Mouse (Mus musculus): ENCODE data around the gene Rbm14. TPM values are rescaled to one million over a fixed set of nuclear protein-coding genes. Genes with fewer than 3 reads are reported as not detected.

Gene Rbm14
- polyA plus RNA-seq (2015; fragmentation: Nextera tagmentation; extraction: Ambion mirVana), result 84.7 and 87.6 TPM in 2 replicates

- Histone ChIP-seq H3K4me2 (peak within 1 kb of the TSS; percentile 75), H3K9ac (peak within 1 kb of the TSS; percentile 91), H3K36me3 (0 out of 2 replicates have a peak, but pooled peaks cover 4% of the 10 kb centered on the region), H3K27me3 (no peaks in the 10 kb centered on the region), H3K9me3 (no peaks in the 10 kb centered on the region; the same call in 1 of the 2 replicates), H3K4me1 (peaks cover 26% of the 10 kb centered on the region), H3K4me3 (peak within 1 kb of the TSS; percentile 84), H3K27ac (peak within 1 kb of the TSS; percentile 96)
- ATAC-seq (ENCODE audit: insufficient number of reproducible peaks, insufficient read depth, low FRiP score, low TSS enrichment, low read depth), result peak; percentile 98
- WGBS, result under 1% methylated on average over 83 of the region's 83 CpGs
Measured at GRCm38 (mm10) chr19:4811063-4811908, at the start of gene Rbm14, which contains the start of gene Gm21992. TSS of gene Rbm14 (minus strand) at chr19:4811634. TSS of gene Gm21992 (minus strand) at chr19:4811612.

GRCm38 (mm10) chr19:4859081-4859480, 47.6 kb upstream of the Rbm14 start:
- Histone ChIP-seq H3K4me1 (peaks cover 4% of the 10 kb centered on the region), H3K4me3 (no peak overlapping the region), H3K36me3 (peaks cover 11% of the 10 kb centered on the region), H3K9ac (no peak overlapping the region), H3K4me2 (no peak overlapping the region), H3K27me3 (peaks cover 2% of the 10 kb centered on the region; the same call in 1 of the 2 replicates), H3K27ac (no peak overlapping the region), H3K9me3 (no peaks in the 10 kb centered on the region)
- no peak for ATAC-seq (ENCODE audit: insufficient number of reproducible peaks, insufficient read depth, low FRiP score, low TSS enrichment, low read depth)
- WGBS, result 72% methylated on average over 6 of the region's 6 CpGs

- no peaks in the 10 kb centered on the region for H3K9me3 ChIP-seq
- peak overlapping the region; percentile 57 for H3K4me3 ChIP-seq
- peak overlapping the region; percentile 96 for H3K4me2 ChIP-seq
- H3K27ac ChIP-seq, result no peak overlapping the region
- H3K27me3 ChIP-seq, result 0 out of 2 replicates have a peak, but pooled peaks cover 2% of the 10 kb centered on the region
- peak overlapping the region; percentile 79; the same call in 1 of the 2 replicates for H3K9ac ChIP-seq
- peaks cover 8% of the 10 kb centered on the region for H3K36me3 ChIP-seq
- no peak for ATAC-seq (ENCODE audit: insufficient number of reproducible peaks, insufficient read depth, low FRiP score, low TSS enrichment, low read depth)
- WGBS, result 70% methylated on average over 4 of the region's 4 CpGs
- peaks cover 4% of the 10 kb centered on the region for H3K4me1 ChIP-seq
Measured at GRCm38 (mm10) chr19:4855951-4856350, 44.5 kb upstream of the Rbm14 start.

- 0 out of 2 replicates have a peak, but pooled peaks have one; percentile 43 for ATAC-seq (ENCODE audit: insufficient number of reproducible peaks, insufficient read depth, low FRiP score, low TSS enrichment, low read depth)
- Histone ChIP-seq H3K4me1 (peaks cover 4% of the 10 kb centered on the region), H3K36me3 (peaks cover 7% of the 10 kb centered on the region), H3K4me2 (peak overlapping the region; percentile 96), H3K27me3 (0 out of 2 replicates have a peak, but pooled peaks cover 2% of the 10 kb centered on the region), H3K9ac (peak overlapping the region; percentile 79), H3K4me3 (peak overlapping the region; percentile 57), H3K27ac (no peak overlapping the region; the same call in 1 of the 2 replicates), H3K9me3 (no peaks in the 10 kb centered on the region)
- 2% methylated on average over 14 of the region's 14 CpGs for WGBS
Measured at GRCm38 (mm10) chr19:4855470-4855820, 44.0 kb upstream of the Rbm14 start.

GRCm38 (mm10) chr19:4854552-4855469, 43.4 kb upstream of the Rbm14 start, which contains the start of gene Ctsf:
TSS of gene Ctsf (plus strand) at chr19:4855130.
- ATAC-seq (ENCODE audit: insufficient number of reproducible peaks, insufficient read depth, low FRiP score, low TSS enrichment, low read depth), result peak; percentile 72; the same call in 1 of the 2 replicates
- Histone ChIP-seq H3K4me2 (peak within 1 kb of the TSS; percentile 96), H3K27me3 (0 out of 2 replicates have a peak, but pooled peaks cover 2% of the 10 kb centered on the region), H3K4me3 (peak within 1 kb of the TSS; percentile 57), H3K27ac (no peak within 1 kb of the TSS; the same call in 1 of the 2 replicates), H3K9me3 (no peaks in the 10 kb centered on the region), H3K9ac (peak within 1 kb of the TSS; percentile 79), H3K4me1 (peaks cover 4% of the 10 kb centered on the region), H3K36me3 (peaks cover 3% of the 10 kb centered on the region; the same call in 1 of the 2 replicates)
- whole genome bisulfite sequencing, result 4% methylated on average over 41 of the region's 45 CpGs

GRCm38 (mm10) chr19:4850281-4850680, 38.8 kb upstream of the Rbm14 start:
- ATAC-seq (ENCODE audit: insufficient number of reproducible peaks, insufficient read depth, low FRiP score, low TSS enrichment, low read depth), result no peak
- Histone ChIP-seq H3K4me2 (no peak overlapping the region), H3K27me3 (no peaks in the 10 kb centered on the region; the same call in 1 of the 2 replicates), H3K27ac (no peak overlapping the region), H3K36me3 (no peaks in the 10 kb centered on the region), H3K4me1 (peaks cover 4% of the 10 kb centered on the region), H3K9me3 (no peaks in the 10 kb centered on the region), H3K4me3 (no peak overlapping the region), H3K9ac (no peak overlapping the region)
- WGBS, result 41% methylated on average over 5 of the region's 5 CpGs

GRCm38 (mm10) chr19:4849800-4850199, 38.4 kb upstream of the Rbm14 start:
- Histone ChIP-seq H3K4me1 (peaks cover 4% of the 10 kb centered on the region), H3K4me3 (no peak overlapping the region), H3K4me2 (no peak overlapping the region), H3K36me3 (no peaks in the 10 kb centered on the region), H3K27ac (no peak overlapping the region), H3K9me3 (no peaks in the 10 kb centered on the region), H3K9ac (no peak overlapping the region), H3K27me3 (no peaks in the 10 kb centered on the region; the same call in 1 of the 2 replicates)
- ATAC-seq (ENCODE audit: insufficient number of reproducible peaks, insufficient read depth, low FRiP score, low TSS enrichment, low read depth), result no peak
- 58% methylated on average over 4 of the region's 4 CpGs for WGBS

- no peak overlapping the region for H3K4me2 ChIP-seq
- ATAC-seq (ENCODE audit: insufficient number of reproducible peaks, insufficient read depth, low FRiP score, low TSS enrichment, low read depth), result no peak
- H3K9ac ChIP-seq, result no peak overlapping the region
- H3K36me3 ChIP-seq, result no peaks in the 10 kb centered on the region
- H3K27me3 ChIP-seq, result peaks cover 3% of the 10 kb centered on the region; the same call in 1 of the 2 replicates
- H3K4me1 ChIP-seq, result no peaks in the 10 kb centered on the region
- H3K27ac ChIP-seq, result no peak overlapping the region
- 35% methylated on average over 7 of the region's 7 CpGs for WGBS
- H3K9me3 ChIP-seq, result no peaks in the 10 kb centered on the region
- H3K4me3 ChIP-seq, result no peak overlapping the region
Measured at GRCm38 (mm10) chr19:4847490-4847889, 36.1 kb upstream of the Rbm14 start.

GRCm38 (mm10) chr19:4845846-4846245, 34.4 kb upstream of the Rbm14 start:
- no peaks in the 10 kb centered on the region for H3K4me1 ChIP-seq
- peaks cover 20% of the 10 kb centered on the region for H3K27me3 ChIP-seq
- H3K27ac ChIP-seq, result no peak overlapping the region
- no peak overlapping the region for H3K4me2 ChIP-seq
- H3K9me3 ChIP-seq, result no peaks in the 10 kb centered on the region
- H3K9ac ChIP-seq, result no peak overlapping the region
- H3K4me3 ChIP-seq, result no peak overlapping the region
- no peaks in the 10 kb centered on the region for H3K36me3 ChIP-seq
- no peak for ATAC-seq (ENCODE audit: insufficient number of reproducible peaks, insufficient read depth, low FRiP score, low TSS enrichment, low read depth)
- 63% methylated on average over 2 of the region's 2 CpGs for WGBS

GRCm38 (mm10) chr19:4842611-4843010, 31.2 kb upstream of the Rbm14 start:
- WGBS, result 72% methylated on average over 2 of the region's 2 CpGs
- H3K36me3 ChIP-seq, result no peaks in the 10 kb centered on the region
- no peak overlapping the region for H3K4me3 ChIP-seq
- peaks cover 17% of the 10 kb centered on the region for H3K4me1 ChIP-seq
- H3K27me3 ChIP-seq, result peaks cover 35% of the 10 kb centered on the region
- no peak overlapping the region for H3K27ac ChIP-seq
- no peak overlapping the region for H3K4me2 ChIP-seq
- ATAC-seq (ENCODE audit: insufficient number of reproducible peaks, insufficient read depth, low FRiP score, low TSS enrichment, low read depth), result no peak
- H3K9ac ChIP-seq, result no peak overlapping the region
- H3K9me3 ChIP-seq, result no peaks in the 10 kb centered on the region

- H3K27ac ChIP-seq, result no peak overlapping the region
- 81% methylated on average over 9 of the region's 9 CpGs for WGBS
- no peaks in the 10 kb centered on the region for H3K9me3 ChIP-seq
- peaks cover 17% of the 10 kb centered on the region for H3K4me1 ChIP-seq
- H3K4me3 ChIP-seq, result no peak overlapping the region
- peaks cover 35% of the 10 kb centered on the region for H3K27me3 ChIP-seq
- ATAC-seq (ENCODE audit: insufficient number of reproducible peaks, insufficient read depth, low FRiP score, low TSS enrichment, low read depth), result no peak
- H3K4me2 ChIP-seq, result no peak overlapping the region
- no peaks in the 10 kb centered on the region for H3K36me3 ChIP-seq
- no peak overlapping the region for H3K9ac ChIP-seq
Measured at GRCm38 (mm10) chr19:4840848-4841247, 29.4 kb upstream of the Rbm14 start.
